Mouse (Mus musculus): ENCODE data around the gene Pparg. TPM values are rescaled to one million over a fixed set of nuclear protein-coding genes. Genes with fewer than 3 reads are reported as not detected.
A peak's percentile ranks its signal among the peaks of the same experiment; 100 is the strongest.

Pparg gene
- polyA plus RNA-seq, 1 experiment from 2014 or later: 5.7 TPM

DNA sequence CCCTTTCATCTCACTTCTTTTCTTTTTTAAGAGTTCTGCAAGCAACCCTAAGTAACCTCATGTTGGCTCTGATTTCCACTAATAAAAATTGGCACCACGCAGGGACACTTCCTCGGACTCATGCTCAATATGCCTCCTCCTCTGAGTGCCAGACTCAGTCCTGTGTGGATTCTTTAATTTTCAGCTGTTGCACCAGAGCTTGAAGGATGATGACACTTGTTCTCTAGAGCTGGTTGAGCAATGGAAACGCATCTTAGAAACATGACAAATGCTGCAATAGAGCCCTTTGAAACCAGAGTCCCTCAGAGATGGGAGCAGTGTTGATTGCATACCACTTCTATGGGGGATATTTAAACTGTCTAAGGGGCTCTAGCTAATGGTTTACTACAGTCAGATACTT is 63.7 kb downstream of the Pparg start:
- H3K4me2 ChIP-seq: no peak overlapping the region
- H3K4me3 ChIP-seq (replicated peaks): no peak overlapping the region
- no peak overlapping the region for H3K9ac ChIP-seq
- H3K9me3 ChIP-seq (replicated peaks): no peaks in the 10 kb centered on the region
- no peak for ATAC-seq (replicated peaks; ENCODE audit: low FRiP score)
- H3K4me1 ChIP-seq: no peaks in the 10 kb centered on the region
- no peak overlapping the region for H3K27ac ChIP-seq
- 76% methylated on average over 3 of the region's 3 CpGs for WGBS
- no peaks in the 10 kb centered on the region for H3K27me3 ChIP-seq
- H3K36me3 ChIP-seq: no peaks in the 10 kb centered on the region

DNA sequence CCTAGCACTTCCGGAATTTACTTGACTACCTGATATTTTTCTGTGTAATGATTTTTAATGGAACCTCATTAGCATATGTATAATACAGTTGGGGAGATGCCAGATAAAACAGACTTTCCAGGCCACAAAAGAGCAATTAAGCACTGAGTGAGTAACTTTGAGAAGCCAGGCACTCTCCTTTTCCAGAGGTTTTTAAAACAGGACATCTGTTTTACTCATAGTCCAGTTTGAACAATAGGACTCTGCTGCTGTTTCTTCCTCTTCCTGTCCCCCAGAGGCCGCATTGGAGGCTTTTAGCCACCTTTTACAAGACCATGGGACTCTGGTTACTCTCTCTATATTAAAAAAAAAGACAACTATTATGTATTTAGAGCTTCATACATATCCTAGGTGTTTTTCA is 72.0 kb downstream of the Pparg start:
- H3K4me3 ChIP-seq (replicated peaks): no peak overlapping the region
- no peak overlapping the region for H3K9ac ChIP-seq
- ATAC-seq (replicated peaks; ENCODE audit: low FRiP score): no peak
- no peaks in the 10 kb centered on the region for H3K36me3 ChIP-seq
- H3K9me3 ChIP-seq (replicated peaks): no peaks in the 10 kb centered on the region
- WGBS: 72% methylated on average over 2 of the region's 2 CpGs
- H3K27ac ChIP-seq: 0 out of 2 replicates have a peak overlapping the region, but pooled peaks have one; percentile 1
- H3K4me2 ChIP-seq: no peak overlapping the region
- no peaks in the 10 kb centered on the region for H3K4me1 ChIP-seq
- H3K27me3 ChIP-seq: no peaks in the 10 kb centered on the region

DNA sequence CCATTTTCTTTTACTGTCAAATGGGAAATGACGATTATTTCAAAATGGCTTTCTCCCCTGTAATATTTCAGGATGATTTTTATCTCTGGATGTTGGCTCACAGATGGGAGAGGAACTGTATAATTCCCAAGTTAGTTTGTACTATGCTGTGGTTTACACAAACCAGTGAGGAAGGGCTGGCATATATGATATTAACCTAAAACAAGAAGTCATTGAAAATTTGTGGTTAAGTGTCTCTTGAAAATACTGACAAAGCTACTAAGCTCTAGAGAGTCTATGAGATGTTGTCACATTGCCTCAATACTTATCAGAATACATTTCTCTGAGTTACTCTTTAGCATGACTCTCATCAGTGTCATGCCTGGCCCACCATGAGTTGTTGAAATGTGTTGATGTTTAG is 73.3 kb downstream of the Pparg start:
- no peak overlapping the region for H3K4me2 ChIP-seq
- H3K4me1 ChIP-seq: no peaks in the 10 kb centered on the region
- no peaks in the 10 kb centered on the region for H3K36me3 ChIP-seq
- H3K9ac ChIP-seq: no peak overlapping the region
- no peaks in the 10 kb centered on the region for H3K27me3 ChIP-seq
- no peak overlapping the region for H3K4me3 ChIP-seq (replicated peaks)
- H3K9me3 ChIP-seq (replicated peaks): no peaks in the 10 kb centered on the region
- no peak for ATAC-seq (replicated peaks; ENCODE audit: low FRiP score)
- 80% methylated on average over 1 of the region's 1 CpGs for WGBS
- H3K27ac ChIP-seq: no peak overlapping the region

DNA sequence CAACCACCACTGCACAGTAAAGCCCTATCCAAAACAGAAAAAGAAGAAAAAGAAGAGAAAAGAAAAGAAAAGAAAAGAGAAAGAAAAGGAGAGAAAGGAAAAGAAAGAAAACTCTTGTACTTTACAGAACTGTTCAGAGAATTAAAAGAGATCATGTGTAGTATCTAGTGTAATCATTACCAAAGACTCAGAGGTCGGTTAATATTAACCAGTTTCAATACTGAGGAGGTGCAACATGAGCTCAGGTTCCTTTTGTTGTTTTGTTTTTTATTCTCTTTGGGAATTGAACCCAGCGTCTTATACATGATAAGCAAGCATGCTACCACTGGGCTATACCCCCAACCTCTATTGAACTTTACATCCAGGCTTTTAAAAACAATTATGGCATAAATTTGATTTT is 74.1 kb downstream of the Pparg start:
- Histone ChIP-seq H3K9ac (no peak overlapping the region), H3K4me3 (replicated peaks) (no peak overlapping the region), H3K27me3 (no peaks in the 10 kb centered on the region), H3K36me3 (no peaks in the 10 kb centered on the region), H3K4me1 (no peaks in the 10 kb centered on the region), H3K27ac (no peak overlapping the region), H3K9me3 (replicated peaks) (no peaks in the 10 kb centered on the region), H3K4me2 (no peak overlapping the region)
- 69% methylated on average over 2 of the region's 2 CpGs for WGBS
- no peak for ATAC-seq (replicated peaks; ENCODE audit: low FRiP score)

DNA sequence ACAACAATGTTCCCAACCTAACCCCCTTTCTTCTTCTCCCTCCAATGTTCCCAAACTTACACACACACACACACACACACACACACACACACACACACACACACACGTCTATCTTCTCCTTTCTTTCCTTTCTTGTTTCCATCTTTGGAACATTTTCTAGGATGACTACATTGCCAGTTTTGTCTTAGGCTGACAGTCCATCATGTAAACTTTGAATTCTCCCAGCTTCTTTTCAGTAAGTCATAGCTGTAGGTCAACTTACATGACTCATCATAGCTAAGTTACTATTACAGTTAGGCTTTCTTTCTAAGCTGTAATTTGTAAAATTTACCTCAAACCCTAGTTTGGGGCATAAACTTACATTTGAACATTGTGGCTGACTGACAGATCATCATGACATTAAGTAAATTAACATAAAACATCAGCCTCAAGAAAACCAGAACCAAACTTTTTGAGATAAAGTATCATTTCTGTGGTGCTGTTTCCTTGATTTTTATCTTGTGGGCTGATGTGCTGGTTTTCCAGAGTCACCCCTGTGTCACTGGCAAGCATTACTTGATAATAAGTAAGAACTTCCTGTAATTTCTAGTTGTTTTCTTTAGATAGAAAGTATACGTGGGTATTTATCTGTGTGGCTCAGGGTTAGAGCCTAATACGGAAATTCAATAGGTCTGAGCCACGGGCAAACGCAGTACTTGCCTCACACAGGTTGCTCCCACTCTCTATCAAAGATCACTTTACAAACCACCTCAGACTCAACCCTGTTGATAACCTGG is 79.7 kb downstream of the Pparg start:
- no peaks in the 10 kb centered on the region for H3K36me3 ChIP-seq
- no peak overlapping the region for H3K4me3 ChIP-seq (replicated peaks)
- no peaks in the 10 kb centered on the region for H3K4me1 ChIP-seq
- 56% methylated on average over 5 of the region's 5 CpGs for WGBS
- H3K4me2 ChIP-seq: no peak overlapping the region
- no peak overlapping the region for H3K27ac ChIP-seq
- no peak overlapping the region for H3K9ac ChIP-seq
- H3K9me3 ChIP-seq (replicated peaks): no peaks in the 10 kb centered on the region
- no peak for ATAC-seq (replicated peaks; ENCODE audit: low FRiP score)
- no peaks in the 10 kb centered on the region for H3K27me3 ChIP-seq

DNA sequence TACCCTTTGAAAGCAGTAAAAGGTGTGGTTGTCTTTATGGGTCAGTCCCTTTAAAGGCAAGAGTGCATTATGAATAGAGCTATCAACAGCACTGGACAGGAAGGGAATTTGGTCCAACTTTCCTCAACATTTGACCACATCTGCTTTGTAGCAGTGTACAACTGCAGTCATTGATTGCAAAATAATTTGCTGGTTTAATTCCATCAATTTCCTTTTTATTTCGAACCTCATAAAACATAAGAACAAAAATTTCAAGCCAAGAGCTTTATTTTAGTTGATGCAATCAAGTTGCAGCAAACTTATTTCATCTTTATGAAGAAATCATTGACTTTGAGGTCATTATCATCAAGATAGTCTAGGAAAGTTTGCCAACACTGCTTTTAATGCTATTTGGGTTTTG is 91.8 kb downstream of the Pparg start:
- Histone ChIP-seq H3K4me1 (no peaks in the 10 kb centered on the region), H3K36me3 (no peaks in the 10 kb centered on the region), H3K4me2 (no peak overlapping the region), H3K9ac (no peak overlapping the region), H3K27ac (no peak overlapping the region), H3K9me3 (replicated peaks) (no peaks in the 10 kb centered on the region), H3K4me3 (replicated peaks) (no peak overlapping the region), H3K27me3 (no peaks in the 10 kb centered on the region)
- 86% methylated on average over 1 of the region's 1 CpGs for WGBS
- no peak for ATAC-seq (replicated peaks; ENCODE audit: low FRiP score)

DNA sequence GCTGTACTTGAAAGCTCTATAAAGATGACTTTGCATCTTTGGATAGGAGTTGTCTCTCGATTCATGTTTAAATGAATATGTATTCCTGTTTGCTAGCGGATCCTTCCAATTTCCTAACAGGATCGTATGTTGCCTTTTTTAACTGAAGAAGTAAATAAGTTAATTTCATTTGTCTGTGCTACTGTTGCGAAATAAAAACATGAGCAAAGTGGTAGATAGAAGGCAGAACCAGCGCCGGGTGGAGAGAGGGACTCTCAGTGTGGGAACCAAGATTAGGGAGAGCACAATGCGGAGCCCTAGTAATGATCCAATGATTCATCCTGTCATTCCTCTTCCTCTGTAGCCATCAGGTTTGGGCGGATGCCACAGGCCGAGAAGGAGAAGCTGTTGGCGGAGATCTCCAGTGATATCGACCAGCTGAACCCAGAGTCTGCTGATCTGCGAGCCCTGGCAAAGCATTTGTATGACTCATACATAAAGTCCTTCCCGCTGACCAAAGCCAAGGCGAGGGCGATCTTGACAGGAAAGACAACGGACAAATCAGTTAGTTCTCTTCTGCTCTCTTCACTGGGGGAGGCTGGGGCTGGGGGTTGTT is 102.1 kb downstream of the Pparg start:
- H3K4me3 ChIP-seq (replicated peaks): no peak overlapping the region
- no peaks in the 10 kb centered on the region for H3K36me3 ChIP-seq
- H3K4me2 ChIP-seq: peak overlapping the region; percentile 17; the same call in 1 of the 2 replicates
- peak overlapping the region; percentile 66 for H3K27ac ChIP-seq
- peaks cover 12% of the 10 kb centered on the region; the same call in 1 of the 2 replicates for H3K4me1 ChIP-seq
- no peaks in the 10 kb centered on the region for H3K9me3 ChIP-seq (replicated peaks)
- 0 out of 2 replicates have a peak, but pooled peaks have one; percentile 36 for ATAC-seq (replicated peaks; ENCODE audit: low FRiP score)
- no peak overlapping the region for H3K9ac ChIP-seq
- H3K27me3 ChIP-seq: no peaks in the 10 kb centered on the region
- WGBS: 56% methylated on average over 16 of the region's 16 CpGs

DNA sequence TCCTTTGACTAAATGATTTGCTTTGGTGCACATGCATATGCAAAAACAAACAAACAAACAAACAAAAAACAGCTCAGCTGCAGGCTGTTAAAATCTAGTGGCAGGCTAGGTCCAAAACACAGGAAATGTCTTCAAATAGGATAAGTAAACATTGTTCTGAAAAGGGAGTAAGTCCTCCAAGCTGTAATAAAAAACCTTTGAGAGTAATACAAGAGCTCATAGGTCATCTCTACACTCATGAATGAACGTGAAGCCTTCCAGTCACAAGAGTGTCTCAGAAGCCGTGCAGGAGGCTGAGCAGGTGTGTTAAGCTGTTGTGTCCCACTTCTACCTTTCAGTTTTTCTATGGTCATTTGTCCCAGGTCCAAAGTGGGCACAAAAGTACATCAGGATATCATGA is 102.6 kb downstream of the Pparg start:
- peak overlapping the region; percentile 66 for H3K27ac ChIP-seq
- H3K4me3 ChIP-seq (replicated peaks): no peak overlapping the region
- H3K4me2 ChIP-seq: peak overlapping the region; percentile 17; the same call in 1 of the 2 replicates
- no peak for ATAC-seq (replicated peaks; ENCODE audit: low FRiP score)
- 23% methylated on average over 2 of the region's 2 CpGs for WGBS
- no peaks in the 10 kb centered on the region for H3K36me3 ChIP-seq
- H3K9ac ChIP-seq: no peak overlapping the region
- peaks cover 12% of the 10 kb centered on the region; the same call in 1 of the 2 replicates for H3K4me1 ChIP-seq
- no peaks in the 10 kb centered on the region for H3K9me3 ChIP-seq (replicated peaks)
- no peaks in the 10 kb centered on the region for H3K27me3 ChIP-seq

DNA sequence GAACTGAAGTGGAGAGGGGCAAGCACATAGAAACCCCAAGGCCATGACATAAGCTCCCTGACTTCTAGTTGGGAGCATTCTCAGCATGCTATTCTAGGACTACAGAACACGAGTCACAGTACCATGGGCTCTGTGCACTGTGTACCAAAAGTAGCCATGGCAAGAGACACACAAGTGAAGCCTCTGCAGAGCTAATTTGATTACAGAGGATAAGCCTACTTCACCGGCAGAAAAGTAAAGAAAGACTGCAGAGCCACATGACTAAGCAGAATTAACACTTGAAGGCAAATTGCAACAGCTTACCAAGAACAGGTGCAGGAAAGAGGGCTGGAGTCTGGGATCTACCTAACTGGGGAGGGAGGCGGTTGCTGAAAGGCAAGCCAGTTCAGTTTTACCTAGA is 103.9 kb downstream of the Pparg start:
- peaks cover 12% of the 10 kb centered on the region; the same call in 1 of the 2 replicates for H3K4me1 ChIP-seq
- no peak overlapping the region for H3K9ac ChIP-seq
- H3K4me2 ChIP-seq: no peak overlapping the region
- no peak for ATAC-seq (replicated peaks; ENCODE audit: low FRiP score)
- no peaks in the 10 kb centered on the region for H3K27me3 ChIP-seq
- WGBS: 60% methylated on average over 3 of the region's 3 CpGs
- H3K36me3 ChIP-seq: no peaks in the 10 kb centered on the region
- H3K9me3 ChIP-seq (replicated peaks): no peaks in the 10 kb centered on the region
- no peak overlapping the region for H3K27ac ChIP-seq
- no peak overlapping the region for H3K4me3 ChIP-seq (replicated peaks)

DNA sequence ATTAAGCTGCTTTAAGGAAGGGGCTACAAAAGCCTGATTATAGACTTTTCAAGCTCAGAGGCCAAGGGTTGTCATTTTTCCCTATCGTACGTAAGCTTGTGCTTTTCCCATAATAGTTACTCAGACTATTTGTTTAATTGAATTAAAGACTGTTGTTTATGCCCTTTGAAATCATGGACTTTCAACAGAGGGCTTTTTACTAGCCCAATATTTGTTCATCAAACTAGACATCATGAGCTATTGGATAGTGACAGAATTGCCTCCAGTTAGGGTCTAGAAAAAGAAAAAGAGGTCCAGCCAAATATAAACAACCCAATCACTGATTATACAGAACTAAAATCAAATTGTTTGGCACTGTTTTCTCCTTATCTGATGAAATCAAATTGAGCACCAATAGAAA is 104.7 kb downstream of the Pparg start:
- Histone ChIP-seq H3K4me2 (no peak overlapping the region), H3K4me3 (replicated peaks) (no peak overlapping the region), H3K36me3 (no peaks in the 10 kb centered on the region), H3K9me3 (replicated peaks) (no peaks in the 10 kb centered on the region), H3K27ac (no peak overlapping the region), H3K27me3 (no peaks in the 10 kb centered on the region), H3K4me1 (peaks cover 12% of the 10 kb centered on the region; the same call in 1 of the 2 replicates), H3K9ac (no peak overlapping the region)
- 77% methylated on average over 2 of the region's 2 CpGs for WGBS
- ATAC-seq (replicated peaks; ENCODE audit: low FRiP score): no peak

DNA sequence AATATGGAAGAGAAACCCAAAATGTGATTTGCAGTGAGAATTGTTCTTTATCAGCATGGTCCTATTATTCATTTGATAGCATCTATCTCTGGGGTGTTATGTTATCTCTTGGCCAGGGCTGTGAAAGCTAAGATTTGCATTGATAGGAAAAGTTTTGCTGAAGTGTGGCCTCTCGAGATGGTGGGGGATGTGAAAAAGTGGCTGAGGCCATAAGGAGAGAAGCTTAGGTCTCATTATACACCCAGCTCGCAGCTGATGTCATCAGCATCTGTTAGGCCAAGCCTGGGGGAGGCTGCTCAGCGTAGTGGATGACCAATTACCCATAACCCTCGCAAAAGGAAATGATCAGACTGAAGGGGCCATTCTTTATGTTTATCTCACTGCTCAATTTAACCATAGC is 105.1 kb downstream of the Pparg start:
- Histone ChIP-seq H3K9ac (no peak overlapping the region), H3K4me2 (no peak overlapping the region), H3K4me3 (replicated peaks) (no peak overlapping the region), H3K36me3 (no peaks in the 10 kb centered on the region), H3K27ac (no peak overlapping the region), H3K9me3 (replicated peaks) (no peaks in the 10 kb centered on the region), H3K4me1 (peaks cover 12% of the 10 kb centered on the region; the same call in 1 of the 2 replicates), H3K27me3 (no peaks in the 10 kb centered on the region)
- 15% methylated on average over 4 of the region's 4 CpGs for WGBS
- ATAC-seq (replicated peaks; ENCODE audit: low FRiP score): no peak

DNA sequence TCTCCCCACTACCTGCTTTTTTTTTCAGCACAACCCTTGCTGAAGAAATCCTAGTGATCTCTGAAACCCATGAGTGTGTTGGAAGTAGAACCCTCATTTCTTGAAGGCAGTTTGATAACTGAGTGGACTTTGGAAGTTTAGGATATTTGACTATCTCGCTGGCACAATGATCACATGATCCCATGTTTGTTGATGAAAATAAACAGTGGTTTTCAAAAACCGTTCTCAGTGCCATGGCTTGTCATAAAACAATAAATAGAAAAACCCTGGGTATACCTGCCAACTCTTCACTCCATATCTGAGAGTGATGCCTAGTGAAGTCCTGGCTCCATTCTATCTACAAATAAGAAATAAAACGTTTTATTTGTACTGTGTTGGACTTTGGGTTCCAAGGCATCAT is 105.8 kb downstream of the Pparg start:
- peaks cover 12% of the 10 kb centered on the region; the same call in 1 of the 2 replicates for H3K4me1 ChIP-seq
- no peak overlapping the region for H3K9ac ChIP-seq
- H3K9me3 ChIP-seq (replicated peaks): no peaks in the 10 kb centered on the region
- H3K27me3 ChIP-seq: no peaks in the 10 kb centered on the region
- no peak overlapping the region for H3K27ac ChIP-seq
- H3K36me3 ChIP-seq: no peaks in the 10 kb centered on the region
- no peak overlapping the region for H3K4me3 ChIP-seq (replicated peaks)
- WGBS: 65% methylated on average over 3 of the region's 3 CpGs
- ATAC-seq (replicated peaks; ENCODE audit: low FRiP score): no peak
- H3K4me2 ChIP-seq: no peak overlapping the region
